In genomic region chr5:147671765-147672424, GRCm38 (mm10) we compare ENCODE assay signal across 10 mouse cellular contexts. TPM values are rescaled to one million over a fixed set of nuclear protein-coding genes. Genes with fewer than 3 reads are reported as not detected.
A peak's percentile ranks its signal among the peaks of the same experiment; 100 is the strongest.
DNase-seq lines count a peak whose midpoint lies in the region; ATAC-seq lines count a peak whose summit lies in the region.
"Had no signal": no experiment of that assay in that cellular context is flagged by ENCODE, and none has a peak within 500 bp of the region (broad histone marks: within the 10 kb centered on the region; RNA-seq: fewer than 3 reads in every experiment).

No protein-coding gene starts in this region.

- no peaks in the 10 kb centered on the region for H3K9me3 ChIP-seq in heart, embryonic 15.5 days (replicated peaks)

- 64% methylated on average over 19 of the region's 19 CpGs for WGBS in heart, embryonic 15.5 days

- DNase-seq in left cerebral cortex, adult 18-20 months (ENCODE audit: low spot score in 2 of 2) = peak; percentile 22 to 25
- no peak for DNase-seq in left cerebral cortex, adult 11 months (ENCODE audit: low spot score)
- peak; percentile 23 to 38 for DNase-seq in layer of hippocampus, postnatal 36 days
- peak; percentile 18 for DNase-seq in skeletal muscle tissue, adult 2 months (ENCODE audit: low read depth, low spot score)
- DNase-seq in adrenal gland, postnatal 36 days = no peak
- DNase-seq in urinary bladder, postnatal 4 days (ENCODE audit: low spot score in 2 of 2) = no peak
- DNase-seq in cerebellum, adult 8-10 months = no peak

- H3K27ac ChIP-seq in heart, embryonic 15.5 days = 0 out of 2 replicates have a peak overlapping the region, but pooled peaks have one; percentile 20

- H3K27me3 ChIP-seq in heart, embryonic 15.5 days = no peaks in the 10 kb centered on the region

- H3K36me3 ChIP-seq in heart, embryonic 15.5 days = no peaks in the 10 kb centered on the region
- H3K36me3 ChIP-seq: G1E had no signal

- 0 out of 2 replicates have a peak, but pooled peaks cover 2% of the 10 kb centered on the region for H3K4me1 ChIP-seq in heart, embryonic 15.5 days (replicated peaks)

- no peak overlapping the region for H3K9ac ChIP-seq in heart, embryonic 15.5 days

- ATAC-seq in heart, embryonic 15.5 days (replicated peaks; ENCODE audit: insufficient number of reproducible peaks, insufficient read depth, low FRiP score, low read depth) = no peak
- ATAC-seq: intestine, embryonic 16.5 days had no signal

- no peak overlapping the region for H3K4me2 ChIP-seq in heart, embryonic 15.5 days

- H3K4me3 ChIP-seq in heart, embryonic 15.5 days = no peak overlapping the region

RNA-seq across cellular contexts. Expression of gene Flt1, which starts 53.9 kb away (rescaled TPM):
- 10 to 100 TPM; 32.8 to 35.4 TPM for total RNA-seq in left cerebral cortex, adult 18-20 months (2021)
- polyA plus RNA-seq in heart, embryonic 15.5 days (2015; fragmentation: Nextera tagmentation; extraction: Ambion mirVana) = 22.3 and 24.0 TPM in 2 replicates
- total RNA-seq in layer of hippocampus, postnatal 36 days (2021) = 10 to 100 TPM; 34.2 to 40.2 TPM
- total RNA-seq in adrenal gland, postnatal 36 days (2021) = 10 to 100 TPM; 42.8 to 92.8 TPM

Comparison
In these comparisons a context has a peak if more than half of its experiments do, and no peak if none do; other contexts are left out.
1. DNase-seq: peak in left cerebral cortex, adult 18-20 months (2 of 2), layer of hippocampus, postnatal 36 days (2 of 2) and skeletal muscle tissue, adult 2 months (single experiment); none in left cerebral cortex, adult 11 months (single experiment), adrenal gland, postnatal 36 days (0 of 2), urinary bladder, postnatal 4 days (0 of 2) and cerebellum, adult 8-10 months (single experiment).